Mouse (Mus musculus): ENCODE measurements around the gene Slc1a5.

Slc1a5 gene

GRCm38 (mm10) chr7:16780825-16781554, at the start of gene Slc1a5:
Gene Slc1a5 (plus strand): TSS chr7:16781340.
- peak; percentile 56 to 76 for DNase-seq

- no peak for DNase-seq
Measured at GRCm38 (mm10) chr7:16731893-16732422, 49.2 kb upstream of the Slc1a5 start.

GRCm38 (mm10) chr7:16737606-16738072, 43.5 kb upstream of the Slc1a5 start:
- peak; percentile 21 to 29 for DNase-seq

GRCm38 (mm10) chr7:16738073-16738696, 43.0 kb upstream of the Slc1a5 start, which contains the start of gene Ap2s1:
Gene Ap2s1 (plus strand): TSS chr7:16738410.
- DNase-seq = peak; percentile 97 to 98

GRCm38 (mm10) chr7:16739056-16739604, 42.0 kb upstream of the Slc1a5 start:
- DNase-seq = no peak

GRCm38 (mm10) chr7:16745373-16745772, 35.8 kb upstream of the Slc1a5 start:
- DNase-seq = no peak

GRCm38 (mm10) chr7:16746093-16746492, 35.0 kb upstream of the Slc1a5 start:
- DNase-seq = peak; percentile 41 to 68

- DNase-seq = no peak
Measured at GRCm38 (mm10) chr7:16747656-16748055, 33.5 kb upstream of the Slc1a5 start.

GRCm38 (mm10) chr7:16752016-16752415, 29.1 kb upstream of the Slc1a5 start:
- DNase-seq = no peak

GRCm38 (mm10) chr7:16755362-16756017, 25.6 kb upstream of the Slc1a5 start:
- DNase-seq = no peak

GRCm38 (mm10) chr7:16758872-16759574, 22.1 kb upstream of the Slc1a5 start:
- DNase-seq = no peak

GRCm38 (mm10) chr7:16760292-16760691, 20.8 kb upstream of the Slc1a5 start:
- no peak for DNase-seq

- DNase-seq = no peak
Measured at GRCm38 (mm10) chr7:16761005-16761481, 20.1 kb upstream of the Slc1a5 start.

GRCm38 (mm10) chr7:16761630-16762029, 19.5 kb upstream of the Slc1a5 start:
- DNase-seq = no peak

GRCm38 (mm10) chr7:16763463-16764218, 17.5 kb upstream of the Slc1a5 start:
- DNase-seq = no peak

- DNase-seq = no peak
Measured at GRCm38 (mm10) chr7:16766443-16766842, 14.7 kb upstream of the Slc1a5 start.

GRCm38 (mm10) chr7:16775888-16776287, 5.3 kb upstream of the Slc1a5 start:
- no peak for DNase-seq

- no peak for DNase-seq
Measured at GRCm38 (mm10) chr7:16780076-16780475, 1.1 kb upstream of the Slc1a5 start.

GRCm38 (mm10) chr7:16781555-16781815, 345 bp downstream of the Slc1a5 start:
- DNase-seq = no peak

GRCm38 (mm10) chr7:16781816-16782554, 845 bp downstream of the Slc1a5 start:
- DNase-seq = peak; percentile 23 to 24

GRCm38 (mm10) chr7:16782555-16783125, 1.5 kb downstream of the Slc1a5 start:
- DNase-seq = no peak

All from cerebellum, postnatal 25 days (tissue).